Mouse (Mus musculus) left cerebral cortex, postnatal 14 days (tissue): ENCODE measurements around the gene Prss28. TPM values are rescaled to one million over a fixed set of nuclear protein-coding genes. Genes with fewer than 3 reads are reported as not detected.
A peak's percentile ranks its signal among the peaks of the same experiment; 100 is the strongest.

Experiments
- DNase-seq, 2 experiments: peaks; one replicate each; pipeline ENCODE4 v3.0.0; 2021 to 2022; ENCODE audit warnings: low spot score in 2 of 2, mixed read lengths in 1 of 2
- intact Hi-C: fragments of 180-260 bp; cut with DNase I; formaldehyde crosslinking; loops from one replicate; pipeline ENCODE4 v1.15.1; 2025
- long read RNA-seq, 2 experiments: library from polyadenylated mRNA; stranded (forward); transcript quantifications; one replicate each; pipeline ENCODE4 v2.0.0; 2021
- total RNA-seq, 2 experiments: library from RNA; stranded (reverse); gene quantifications; 2 replicates each; pipeline ENCODE4 v1.2.3; 2021

Prss28 gene
- not detected for total RNA-seq
- long read RNA-seq, experiment 1 = 0 reads
- long read RNA-seq, experiment 2 = 0 reads

DNA sequence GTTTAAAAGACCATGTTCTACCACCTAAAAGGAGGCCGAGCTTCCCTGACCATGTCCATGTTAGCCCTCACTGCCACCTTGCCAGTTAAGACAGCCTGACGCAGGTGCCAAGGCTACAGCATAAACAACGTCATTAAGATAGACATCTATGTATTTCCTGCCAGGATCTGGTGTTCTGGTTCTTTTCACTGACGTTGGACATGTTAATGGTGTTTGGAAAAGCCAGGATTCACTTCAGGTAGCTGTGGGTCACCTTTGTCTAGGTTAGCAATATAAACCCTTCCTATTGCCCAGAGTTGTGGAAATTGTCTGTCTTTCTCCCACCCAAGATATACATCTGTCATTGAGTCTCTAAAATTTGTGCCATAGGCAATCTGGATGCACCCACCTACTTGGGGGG lies at the start of gene Prss28:
TSS of gene Prss28 (plus strand) at position 301 of the 400 bp plus-strand sequence.
- intact Hi-C loops = no loop called here
- no peak for DNase-seq

DNA sequence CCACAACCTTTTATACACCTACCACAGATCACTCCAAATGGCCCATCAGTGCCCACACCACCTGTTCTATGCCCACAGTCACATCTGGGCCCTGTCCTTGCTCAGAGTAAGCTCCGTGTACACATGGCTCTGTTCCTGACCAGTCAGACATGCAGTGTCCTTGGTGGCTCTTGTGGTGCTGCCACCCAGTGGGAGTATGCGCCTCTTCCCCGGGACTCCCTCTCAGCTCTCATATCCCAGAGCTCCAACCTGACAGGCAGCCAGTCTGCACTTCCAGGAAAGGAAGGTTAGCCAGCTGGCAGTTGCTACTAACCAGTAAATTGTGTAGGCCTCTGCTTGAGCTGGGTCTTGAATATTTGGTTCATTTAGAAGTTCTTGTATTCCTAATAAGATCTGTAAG lies 44.0 kb upstream of the Prss28 start:
- intact Hi-C loops = no loop called here
- DNase-seq = peak in 1 of 2 experiments; percentile 65

DNA sequence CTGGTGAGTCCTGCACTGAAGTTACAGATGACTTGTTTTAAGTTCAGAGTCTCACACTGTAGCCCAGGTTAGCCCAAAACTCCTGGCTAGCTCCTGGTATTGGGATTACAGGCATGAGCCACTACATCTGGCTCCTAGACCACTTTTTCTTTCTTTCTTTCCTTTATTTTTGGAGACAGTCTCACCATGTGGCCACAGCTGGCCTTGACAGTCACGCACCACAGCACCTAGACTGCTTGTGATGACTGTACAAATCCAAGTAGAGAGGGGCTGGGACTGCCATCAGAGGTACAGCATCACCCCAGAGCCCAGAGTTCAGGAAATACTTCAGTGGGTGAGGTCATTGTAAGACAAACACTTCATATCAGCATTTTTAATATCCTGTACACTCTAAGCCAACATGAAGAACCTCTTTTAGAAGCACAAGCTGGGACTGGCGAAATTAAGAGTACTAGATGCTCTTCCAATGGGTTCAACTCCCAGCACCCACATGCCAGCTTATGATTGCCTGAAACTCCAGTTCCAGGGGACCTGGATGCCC lies 37.6 kb upstream of the Prss28 start:
- intact Hi-C loops = loop anchor here (5.0 kb wide), 1 partner anchor 84 kb away; the partner anchor contains the start of gene Unkl
- no peak for DNase-seq

DNA sequence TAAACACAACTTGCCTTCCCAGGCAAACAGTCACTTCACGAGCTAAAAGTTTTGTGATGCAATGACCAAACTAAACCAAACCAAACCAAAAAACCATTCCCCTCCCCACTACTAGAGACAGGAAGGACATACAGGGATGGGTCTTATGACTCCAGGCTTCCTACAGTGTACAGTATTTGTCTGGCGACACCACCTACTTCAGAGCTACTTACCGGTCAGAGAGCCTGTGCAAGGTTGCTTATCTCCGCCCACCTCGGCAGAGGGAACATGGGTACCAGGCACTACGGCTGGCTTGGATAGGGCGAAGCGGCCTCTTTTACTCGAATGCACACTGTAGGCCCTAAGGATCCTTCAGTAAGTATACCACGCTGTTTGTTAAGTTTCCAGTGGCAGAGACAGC lies 36.1 kb upstream of the Prss28 start:
- intact Hi-C loops = loop anchor here (5.0 kb wide), 1 partner anchor 85 kb away; the partner anchor contains the start of gene Unkl
- DNase-seq = no peak

DNA sequence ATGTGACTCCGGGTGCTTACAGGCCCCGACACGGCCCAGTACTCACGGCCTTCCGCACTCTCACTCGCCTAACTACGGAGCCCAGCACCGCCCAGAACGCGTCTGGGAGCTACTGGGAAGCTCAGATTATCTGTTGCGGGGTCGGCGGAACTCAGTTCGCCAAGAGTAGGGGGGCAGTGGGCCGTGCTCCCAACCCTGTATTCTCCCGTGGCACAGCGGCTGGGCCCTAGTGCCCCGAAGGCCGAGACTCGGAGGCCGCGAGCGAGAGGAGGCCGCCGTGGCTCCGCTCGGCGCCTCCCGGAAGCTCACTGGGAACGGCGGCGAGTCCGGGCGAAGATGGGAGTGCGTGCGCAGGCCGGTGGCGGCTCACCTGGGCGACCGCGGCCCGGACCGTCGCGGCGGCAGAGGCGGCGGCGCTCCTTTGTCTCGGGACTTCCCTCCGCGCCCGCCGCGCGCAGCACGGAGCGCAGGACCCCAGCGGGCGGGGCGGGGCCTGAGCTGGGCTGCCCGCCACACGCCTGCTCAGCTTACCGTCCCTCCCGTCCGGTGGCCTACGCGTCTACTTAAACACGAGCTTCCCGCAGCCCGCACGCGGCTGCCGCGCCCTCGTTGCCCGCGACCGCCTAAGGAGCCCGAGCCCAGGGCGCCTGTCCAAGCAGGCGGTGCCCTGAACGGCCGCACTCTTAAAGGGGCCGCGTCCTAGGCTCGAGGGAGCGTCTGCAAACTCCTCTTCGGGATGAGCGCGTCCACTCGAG lies 35.3 kb upstream of the Prss28 start:
- intact Hi-C loops = loop anchor here (5.0 kb wide), 1 partner anchor 86 kb away; the partner anchor contains the start of gene Unkl
- peak in 1 of 2 experiments; percentile 86 for DNase-seq

DNA sequence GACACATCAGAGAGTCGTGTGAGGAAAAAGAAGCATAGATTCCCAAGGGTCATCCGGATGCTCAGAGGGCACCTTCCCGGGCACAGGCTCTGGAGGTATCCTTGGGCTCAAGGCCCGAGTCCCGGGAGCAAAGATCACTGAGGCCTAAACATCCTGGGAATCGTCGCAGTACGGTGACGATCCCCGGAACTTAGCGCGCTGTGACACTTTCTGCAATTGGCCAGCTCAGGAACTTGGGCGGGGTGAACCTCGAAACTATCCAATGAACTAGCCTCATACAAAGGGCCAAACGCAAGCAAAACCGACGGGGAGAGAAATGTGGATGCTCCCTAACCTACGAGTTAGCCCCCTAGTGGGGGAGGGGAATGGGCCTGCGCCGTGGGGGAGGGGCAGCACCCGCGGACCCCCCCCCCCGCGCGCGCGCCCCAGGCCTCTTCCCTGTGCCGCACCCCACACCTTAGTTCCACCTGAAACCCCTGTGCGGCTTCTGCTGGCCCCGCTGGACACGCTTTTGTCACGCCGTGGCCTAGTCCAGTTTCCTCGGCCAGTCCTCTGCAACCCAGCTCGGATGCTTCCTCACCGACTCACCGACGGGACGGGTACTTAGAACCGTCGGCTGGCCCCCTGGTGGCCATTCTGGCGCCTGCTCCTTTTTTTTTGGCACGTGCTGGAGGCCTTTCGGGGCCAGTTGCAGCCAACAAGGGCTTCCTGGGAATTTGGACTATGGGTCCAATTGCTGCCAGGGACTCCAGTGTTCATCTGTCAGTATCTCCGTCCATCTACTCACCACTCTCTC lies 34.5 kb upstream of the Prss28 start:
- intact Hi-C loops = loop anchor here (5.0 kb wide), 1 partner anchor 87 kb away; the partner anchor contains the start of gene Unkl
- peak; percentile 96 to 97 for DNase-seq

DNA sequence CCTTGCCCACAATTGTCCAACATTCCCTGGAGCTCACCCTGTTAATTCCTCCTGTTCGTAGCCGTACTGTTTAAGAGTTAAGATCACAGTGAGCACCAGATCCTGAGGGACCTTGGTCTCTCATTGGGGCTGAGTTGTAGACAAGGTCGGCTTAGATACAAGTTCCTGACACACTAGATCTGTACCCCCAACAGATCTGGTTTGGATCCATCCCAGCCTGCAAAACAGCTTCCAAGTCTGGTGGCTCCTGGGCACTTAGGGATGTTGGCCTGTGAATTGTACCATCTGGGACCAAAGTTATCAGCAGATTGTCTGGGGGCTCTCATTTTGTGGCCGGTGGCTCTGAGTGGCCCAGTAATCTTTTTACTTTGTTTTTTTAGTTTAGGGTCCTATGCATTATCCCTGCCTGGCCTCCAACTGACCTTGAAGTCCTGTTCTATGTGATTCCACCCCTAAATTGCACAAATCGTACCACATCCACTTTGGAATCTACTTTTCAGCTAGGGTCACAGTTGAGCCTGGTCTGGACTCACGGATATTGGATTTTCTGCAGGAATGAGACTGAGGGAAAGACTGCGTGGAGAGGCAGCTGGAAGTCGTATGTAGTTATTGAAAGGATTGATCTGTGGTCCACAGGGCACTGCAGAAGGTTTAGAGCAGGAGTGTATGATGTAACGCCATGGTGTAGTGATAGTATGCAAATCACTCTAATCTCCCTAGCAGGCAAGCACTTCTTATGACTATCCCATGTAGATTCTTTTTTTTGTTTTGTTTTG lies 33.7 kb upstream of the Prss28 start, which contains the start of gene Ube2i:
TSS of gene Ube2i (minus strand) at position 52 of the 776 bp plus-strand sequence.
- intact Hi-C loops = loop anchor here (5.0 kb wide), 1 partner anchor 87 kb away; the partner anchor contains the start of gene Unkl
- no peak for DNase-seq

DNA sequence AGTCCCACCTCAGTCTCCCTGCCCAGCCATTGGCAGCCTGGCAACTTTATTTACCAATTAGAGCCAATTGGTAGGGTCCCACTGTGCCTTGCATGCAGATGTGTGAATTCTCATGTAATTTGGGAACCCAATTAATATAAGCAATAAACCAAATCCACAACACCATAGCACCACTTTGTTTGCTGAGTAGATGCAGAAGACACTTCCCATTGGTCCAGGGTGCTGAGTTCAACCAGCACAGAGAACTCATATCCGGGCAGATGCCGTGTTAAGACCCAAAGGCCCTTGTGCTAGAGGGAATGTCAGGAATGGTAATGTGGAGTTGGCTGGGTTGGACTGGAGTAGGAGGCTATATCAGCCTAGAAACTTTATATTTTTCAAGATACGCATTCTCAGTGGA lies 32.6 kb upstream of the Prss28 start:
- no peak for DNase-seq
- intact Hi-C loops = no loop called here

DNA sequence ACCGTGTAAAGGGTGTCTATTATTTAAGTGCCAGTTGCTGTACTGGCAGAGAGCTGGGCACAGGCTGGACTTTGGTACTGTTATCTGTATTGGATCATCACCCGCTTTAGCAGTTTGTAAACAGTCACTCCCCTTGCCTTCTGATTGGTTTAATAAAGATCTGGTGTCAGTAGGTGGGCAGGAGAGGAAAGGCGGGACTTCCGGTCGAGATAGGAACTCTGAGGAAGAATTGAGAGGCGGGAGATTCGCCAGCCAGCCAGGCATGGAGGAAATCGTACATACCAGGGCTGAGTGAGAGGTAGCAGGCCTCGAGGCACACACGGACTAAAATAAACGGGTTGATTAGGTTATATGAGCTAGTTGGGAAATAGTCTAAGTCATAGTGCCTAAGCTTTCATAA lies 26.3 kb upstream of the Prss28 start:
- no peak for DNase-seq
- intact Hi-C loops = no loop called here

DNA sequence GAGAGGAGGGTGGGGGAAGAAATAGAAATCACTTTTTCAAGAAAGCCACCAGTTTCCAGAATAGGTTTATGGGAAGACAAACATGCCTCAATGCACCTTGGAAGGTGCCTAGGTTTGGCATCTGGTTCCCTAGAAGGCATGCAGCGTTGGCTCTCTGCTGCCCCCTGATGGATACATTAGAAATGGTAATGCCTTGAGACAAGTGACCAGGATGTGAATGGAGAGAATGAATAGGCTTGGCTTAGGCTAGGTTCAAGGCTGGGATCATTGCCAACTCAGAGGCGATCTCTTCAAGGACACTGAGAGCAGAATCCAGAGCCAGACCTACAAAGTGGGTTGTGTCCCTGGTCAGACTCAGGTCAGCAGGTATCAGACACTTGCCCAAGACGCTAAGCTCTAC lies 23.4 kb upstream of the Prss28 start:
- intact Hi-C loops = no loop called here
- DNase-seq = peak; percentile 60 to 63

DNA sequence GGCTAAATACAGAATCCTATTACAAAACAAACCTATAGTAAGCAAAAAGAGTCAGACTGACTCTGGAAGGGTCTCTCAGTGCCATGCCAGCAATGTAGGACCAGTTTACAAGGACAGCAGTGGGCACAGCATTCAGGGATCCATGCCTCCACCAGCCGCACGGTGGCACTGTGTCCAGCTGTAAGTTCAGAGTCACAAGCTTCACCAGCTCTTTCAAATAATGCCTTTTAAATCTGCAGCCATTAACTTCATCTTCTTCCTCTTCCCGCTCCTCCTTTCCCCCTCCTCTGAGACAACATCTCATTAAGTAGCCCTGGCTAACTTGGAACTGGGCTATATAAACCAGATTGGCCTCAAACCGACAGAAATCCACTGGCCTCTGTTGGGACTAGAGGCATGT lies 19.6 kb upstream of the Prss28 start:
- peak; percentile 50 to 66 for DNase-seq
- intact Hi-C loops = no loop called here

DNA sequence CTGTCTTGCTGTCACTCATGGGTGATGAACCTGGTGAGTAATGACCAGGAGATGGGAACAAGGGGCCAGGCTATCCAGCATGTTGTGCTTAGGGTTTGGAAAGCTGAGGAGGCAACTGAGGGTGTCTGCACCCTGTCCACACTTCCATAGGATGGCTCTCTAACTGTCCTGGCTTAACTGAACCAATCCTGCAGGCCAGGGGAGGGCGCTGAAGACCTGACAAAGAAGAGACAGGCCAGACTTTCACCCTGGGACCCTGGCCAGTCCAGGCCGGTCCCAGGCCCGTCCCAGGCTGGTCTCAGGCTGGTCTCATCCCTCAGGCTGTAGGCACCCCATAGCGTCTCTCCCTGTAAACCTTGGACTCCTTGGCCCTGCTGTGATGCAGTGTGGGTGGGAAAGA lies 18.0 kb upstream of the Prss28 start:
- intact Hi-C loops = loop anchor here (5.0 to 10.0 kb wide), 2 partner anchors 82 to 174 kb away; no protein-coding TSS in a partner anchor

DNA sequence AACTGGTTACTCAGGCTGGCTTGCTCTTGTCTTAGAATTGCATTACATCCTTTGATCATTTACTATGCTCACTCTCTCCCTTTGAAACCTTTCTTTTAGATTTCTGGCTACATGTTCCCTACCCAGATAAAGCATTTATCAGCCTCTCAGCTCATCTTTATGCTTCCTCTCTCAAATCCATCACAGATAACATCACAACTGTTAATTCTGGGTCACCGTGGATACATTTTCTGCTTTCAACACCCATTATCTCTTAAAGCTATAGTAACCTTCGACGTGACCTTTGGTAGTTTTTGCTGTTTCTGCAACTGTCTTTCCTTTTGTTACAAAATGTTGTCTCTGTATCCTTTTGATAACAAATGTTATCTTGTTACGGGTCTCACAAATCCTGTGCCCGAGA lies 15.0 kb upstream of the Prss28 start:
- DNase-seq = no peak
- intact Hi-C loops = loop anchor here (5.0 to 10.0 kb wide), 2 partner anchors 79 to 171 kb away; no protein-coding TSS in a partner anchor

More for the DNA sequence above, 18.0 kb upstream of the Prss28 start:
- DNase-seq = no peak

DNA sequence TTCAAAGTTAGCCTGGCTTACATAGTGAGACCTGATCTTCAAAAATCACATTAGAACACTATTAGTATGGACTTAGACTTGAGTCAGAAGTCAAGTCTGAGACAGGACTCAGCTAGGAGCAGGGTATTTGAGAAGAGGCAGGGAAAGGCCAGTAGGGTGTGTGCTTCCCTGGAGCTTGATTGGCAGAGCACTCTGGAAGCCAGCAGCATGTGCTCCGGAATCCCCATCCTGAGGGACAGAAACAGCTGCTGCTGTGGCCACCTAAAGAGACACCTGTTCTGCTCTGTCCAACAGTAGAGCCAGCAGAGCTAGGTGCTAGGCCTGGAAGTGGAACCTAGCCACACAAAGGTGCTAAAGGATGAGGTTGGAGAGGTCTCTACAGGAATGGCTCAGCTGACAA lies 14.3 kb upstream of the Prss28 start:
- intact Hi-C loops = loop anchor here (5.0 to 10.0 kb wide), 2 partner anchors 78 to 171 kb away; no protein-coding TSS in a partner anchor
- no peak for DNase-seq

DNA sequence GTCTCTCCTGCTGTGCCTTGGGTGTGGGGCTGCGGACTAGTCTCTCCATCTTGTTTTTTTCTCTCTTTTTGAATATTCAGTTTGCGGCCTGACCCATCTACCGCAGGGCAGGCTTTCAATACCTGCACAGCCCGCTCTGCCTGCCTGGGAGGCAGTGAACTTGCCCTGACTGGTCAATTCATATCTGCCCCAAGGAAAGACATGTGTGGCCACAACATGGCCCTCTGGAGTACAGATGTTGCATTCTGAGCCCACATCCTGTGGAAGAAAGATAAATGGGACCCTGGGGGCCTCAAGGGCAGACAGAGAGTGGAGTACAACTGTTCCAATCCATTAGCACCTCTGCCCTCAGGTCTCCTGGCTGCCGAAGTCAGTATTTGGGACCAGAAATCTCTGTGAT lies 10.4 kb upstream of the Prss28 start, which contains the start of gene Prss34:
TSS of gene Prss34 (plus strand) at position 301 of the 400 bp plus-strand sequence.
- no peak for DNase-seq
- intact Hi-C loops = loop anchor here (10.0 kb wide), 1 partner anchor 167 kb away; no protein-coding TSS in a partner anchor

DNA sequence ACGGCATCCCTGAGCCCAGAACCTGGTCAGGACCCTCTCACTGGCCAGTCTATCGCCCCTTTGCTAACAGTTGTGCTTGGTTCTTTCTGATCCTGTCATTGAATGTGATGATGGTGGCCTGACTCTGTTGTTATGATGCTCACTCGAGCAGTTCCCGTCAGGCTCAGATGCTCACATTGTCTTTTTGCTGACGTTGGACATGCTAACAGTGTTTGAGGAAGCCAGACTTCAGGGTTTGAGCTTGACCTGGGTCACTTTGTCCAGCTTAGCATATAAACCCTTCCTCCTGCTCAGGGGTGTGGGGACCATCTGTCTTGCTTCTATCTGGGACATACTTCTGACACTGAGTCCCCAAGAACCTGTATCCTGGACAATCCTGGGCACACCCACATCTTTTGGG lies 9.9 kb downstream of the Prss28 start, which contains the start of gene Prss29:
TSS of gene Prss29 (plus strand) at position 301 of the 400 bp plus-strand sequence.
- intact Hi-C loops = no loop called here
- DNase-seq = no peak

DNA sequence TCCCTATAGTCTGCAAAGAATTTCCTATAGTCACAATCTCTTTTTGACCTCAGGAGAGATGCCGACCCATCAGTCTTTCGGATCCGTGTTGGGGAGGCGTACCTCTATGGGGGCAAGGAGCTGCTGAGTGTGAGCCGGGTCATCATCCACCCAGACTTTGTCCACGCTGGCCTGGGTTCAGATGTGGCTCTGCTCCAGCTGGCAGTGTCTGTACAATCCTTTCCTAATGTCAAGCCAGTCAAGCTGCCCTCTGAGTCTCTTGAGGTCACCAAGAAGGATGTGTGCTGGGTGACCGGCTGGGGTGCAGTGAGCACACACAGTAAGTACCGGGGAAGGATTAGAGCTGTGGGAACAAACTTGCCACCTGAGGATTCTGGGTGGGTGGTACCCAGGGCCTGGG lies 12.4 kb downstream of the Prss28 start:
- DNase-seq = no peak
- intact Hi-C loops = no loop called here

DNA sequence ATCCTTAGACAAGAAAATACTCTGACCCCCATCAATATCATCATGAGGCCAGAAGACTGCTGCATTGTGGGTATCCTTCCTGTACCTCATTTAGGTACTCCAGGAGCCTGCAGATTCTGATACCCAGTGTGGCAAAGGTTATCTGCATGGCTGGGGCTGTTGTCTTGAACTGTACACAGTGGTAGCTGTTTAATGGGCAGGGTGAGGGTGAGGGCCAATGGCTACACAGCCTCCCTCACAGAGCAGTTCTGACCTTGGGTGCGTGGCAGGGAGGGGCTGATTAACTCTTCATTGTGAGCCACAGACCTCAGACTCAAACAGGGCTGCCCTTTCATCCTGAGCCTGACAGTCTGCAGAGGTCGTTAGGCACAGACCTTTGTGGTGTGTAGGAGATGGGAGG lies 14.5 kb downstream of the Prss28 start:
- DNase-seq = no peak
- intact Hi-C loops = no loop called here

DNA sequence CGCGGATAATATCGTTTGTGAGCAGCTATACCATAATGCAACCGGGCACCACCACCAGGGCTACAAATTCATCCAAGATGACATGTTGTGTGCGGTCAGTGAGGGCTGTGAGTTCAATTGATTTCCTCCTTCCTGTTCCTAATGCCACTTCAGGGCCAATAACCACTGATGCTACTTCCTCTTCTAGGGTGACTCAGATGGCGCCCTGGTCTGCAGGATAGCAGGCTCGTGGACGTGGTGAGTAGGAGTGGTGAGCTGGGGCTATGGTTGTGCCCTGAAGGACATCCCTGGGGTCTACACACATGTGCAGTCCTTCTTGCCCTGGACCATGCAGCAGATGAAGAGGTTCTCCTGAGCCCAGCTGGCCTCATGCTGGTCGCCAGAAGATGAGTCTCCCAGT lies 23.9 kb downstream of the Prss28 start:
- intact Hi-C loops = no loop called here
- no peak for DNase-seq
